Mouse (Mus musculus): ENCODE measurements around the gene Atrnl1.

Gene Atrnl1

DNA sequence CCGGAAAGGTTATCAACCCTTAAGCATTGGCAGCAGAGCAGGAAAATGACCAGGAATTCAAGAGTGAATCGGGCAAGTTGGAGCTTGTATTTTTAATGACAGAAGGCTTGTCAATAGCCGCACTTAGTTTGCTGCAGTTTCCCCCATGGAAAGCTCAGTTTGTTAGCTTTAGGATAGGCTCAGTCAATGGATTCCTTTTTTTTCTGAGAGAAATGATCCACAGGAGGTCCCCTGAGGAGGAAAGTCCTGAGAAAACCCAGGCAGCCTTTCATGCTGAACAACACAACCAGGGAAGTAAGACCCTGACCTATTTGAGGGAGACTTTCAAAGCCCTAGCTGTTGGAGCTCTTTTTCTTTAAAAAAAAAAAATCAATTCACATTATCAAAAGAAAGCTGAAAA, 350.5 kb downstream of the Atrnl1 start:
- DNase-seq (ENCODE audit: low read depth, low spot score), result no peak

DNA sequence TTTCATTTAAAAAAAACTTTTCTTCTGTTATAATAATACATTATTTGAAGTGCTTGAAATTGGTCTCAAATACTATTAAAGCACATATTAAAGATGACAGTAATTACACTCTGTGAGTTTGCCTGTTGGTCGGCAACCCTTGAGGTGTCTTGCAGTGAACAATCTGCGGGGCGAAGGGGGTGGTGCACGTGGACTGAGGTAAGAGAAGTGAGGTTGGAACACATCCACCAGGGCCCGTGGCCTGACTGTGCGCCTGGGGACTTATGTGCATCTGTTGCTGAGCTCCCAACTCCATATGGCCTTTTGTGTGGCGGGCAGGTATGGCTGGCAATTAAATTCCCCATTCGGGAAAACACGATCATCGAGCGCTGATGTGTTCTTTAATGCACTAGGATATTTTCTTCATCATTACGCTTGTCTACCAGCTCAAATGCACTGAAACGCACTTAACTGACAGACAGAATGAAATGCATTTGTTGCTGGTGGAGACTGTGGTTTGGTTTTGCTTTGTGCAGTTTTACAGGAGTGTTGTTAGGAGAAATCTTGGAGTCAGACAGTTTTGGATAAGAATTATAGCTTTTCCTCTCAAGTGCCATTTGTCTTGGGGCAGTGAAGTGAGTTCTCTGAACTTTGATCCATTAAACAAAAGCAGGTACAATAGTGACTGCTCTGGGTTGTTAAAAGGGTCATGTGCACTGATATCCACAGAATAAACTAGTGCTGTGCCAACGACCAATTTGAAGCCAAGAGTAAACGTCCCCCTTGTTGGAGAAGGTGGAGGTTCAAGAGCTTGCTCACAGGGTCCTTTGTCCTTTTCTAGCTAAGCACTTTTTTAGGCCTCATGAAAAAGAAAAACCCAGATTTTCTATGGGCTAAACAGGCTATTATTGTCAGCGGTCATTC, 351.2 kb downstream of the Atrnl1 start:
- no peak for DNase-seq (ENCODE audit: low read depth, low spot score)

DNA sequence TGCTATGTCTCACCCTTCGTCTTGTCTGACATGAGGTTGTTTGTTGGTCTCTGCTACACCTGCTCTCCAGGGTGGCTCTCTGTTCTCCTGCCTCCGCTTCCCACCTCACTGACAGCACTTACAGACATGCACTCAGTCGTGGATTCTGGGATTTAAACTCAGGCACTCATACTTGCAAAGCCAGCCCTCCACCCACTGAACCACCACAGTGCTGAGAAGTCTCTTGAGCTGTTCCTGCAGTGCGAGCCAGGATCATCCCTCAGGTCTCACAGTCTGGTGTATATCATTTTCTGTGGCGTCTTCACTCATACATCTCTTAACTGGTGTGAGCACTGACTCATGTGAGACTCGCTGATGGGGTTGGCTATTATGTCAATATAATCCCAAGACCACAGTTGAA, 353.0 kb downstream of the Atrnl1 start:
- DNase-seq (ENCODE audit: low read depth, low spot score), result no peak

GRCm38 (mm10) chr19:57969766-57970165, 358.9 kb downstream of the Atrnl1 start:
- no peak for DNase-seq (ENCODE audit: low read depth, low spot score)

DNA sequence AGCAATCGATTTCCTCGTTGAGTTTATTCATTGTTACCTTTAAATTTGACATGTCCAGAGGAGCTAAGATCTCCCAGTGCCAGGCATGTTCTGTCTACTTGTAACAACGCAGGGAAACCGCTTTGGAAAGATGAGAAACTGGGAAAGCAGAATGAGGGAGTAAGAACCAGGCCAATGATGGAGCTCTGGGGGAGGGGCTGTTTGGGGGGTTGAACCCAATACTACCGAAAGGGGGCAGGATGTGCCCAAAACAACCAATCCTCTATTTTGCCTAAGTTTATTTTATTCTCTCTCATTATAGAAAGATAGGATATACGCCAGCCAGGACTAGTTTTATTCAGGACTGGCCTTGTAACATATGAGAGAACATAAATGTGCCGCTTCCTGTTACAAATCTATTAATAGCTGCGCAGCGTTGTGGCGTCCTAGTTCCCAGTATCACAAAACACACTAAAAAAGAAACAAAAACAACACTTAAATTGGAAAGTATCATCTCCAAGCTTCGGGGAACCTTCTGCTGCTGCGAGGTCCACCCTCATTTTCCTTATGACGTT, 359.6 kb downstream of the Atrnl1 start:
- peak; percentile 12 for DNase-seq (ENCODE audit: low read depth, low spot score)

- no peak for DNase-seq (ENCODE audit: low read depth, low spot score)
Measured at GRCm38 (mm10) chr19:57975201-57975600, 364.4 kb downstream of the Atrnl1 start.

GRCm38 (mm10) chr19:57985918-57986900, 375.4 kb downstream of the Atrnl1 start:
- DNase-seq (ENCODE audit: low read depth, low spot score), result no peak

DNA sequence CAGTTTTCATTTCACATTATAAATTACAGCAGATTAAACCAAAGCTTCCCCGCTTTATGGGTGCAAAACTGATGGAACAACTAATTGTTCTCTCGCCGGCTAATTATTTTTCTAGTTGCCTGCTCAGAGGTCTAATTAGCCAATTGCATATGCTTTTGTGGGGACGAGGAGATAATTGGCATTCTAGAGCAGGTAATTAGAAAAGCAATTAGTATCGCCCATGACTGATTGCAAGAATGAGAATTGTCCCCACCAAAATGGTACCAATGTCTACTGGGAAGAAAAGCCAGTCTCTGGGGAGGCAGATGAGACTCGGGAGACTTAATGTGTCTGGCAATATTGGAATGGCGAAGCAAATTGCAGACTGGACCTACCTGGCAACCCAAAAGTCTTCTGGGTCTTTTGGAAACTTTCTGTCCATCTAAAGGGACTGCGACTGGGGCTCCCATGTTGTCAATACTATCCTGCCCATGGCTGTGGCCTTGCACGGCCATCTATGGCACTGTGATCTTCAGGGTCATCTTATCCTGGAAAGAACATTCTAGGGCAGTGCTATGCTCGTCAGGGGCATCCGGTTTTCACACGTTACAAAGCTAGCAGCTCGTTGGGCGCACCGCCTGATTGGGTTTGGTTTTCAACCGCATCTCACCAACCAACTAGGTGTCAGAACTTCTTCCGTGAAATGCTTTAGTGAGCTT, 377.0 kb downstream of the Atrnl1 start:
- DNase-seq (ENCODE audit: low read depth, low spot score), result no peak

- DNase-seq (ENCODE audit: low read depth, low spot score), result no peak
Measured at GRCm38 (mm10) chr19:57988559-57989093, 377.8 kb downstream of the Atrnl1 start.

DNA sequence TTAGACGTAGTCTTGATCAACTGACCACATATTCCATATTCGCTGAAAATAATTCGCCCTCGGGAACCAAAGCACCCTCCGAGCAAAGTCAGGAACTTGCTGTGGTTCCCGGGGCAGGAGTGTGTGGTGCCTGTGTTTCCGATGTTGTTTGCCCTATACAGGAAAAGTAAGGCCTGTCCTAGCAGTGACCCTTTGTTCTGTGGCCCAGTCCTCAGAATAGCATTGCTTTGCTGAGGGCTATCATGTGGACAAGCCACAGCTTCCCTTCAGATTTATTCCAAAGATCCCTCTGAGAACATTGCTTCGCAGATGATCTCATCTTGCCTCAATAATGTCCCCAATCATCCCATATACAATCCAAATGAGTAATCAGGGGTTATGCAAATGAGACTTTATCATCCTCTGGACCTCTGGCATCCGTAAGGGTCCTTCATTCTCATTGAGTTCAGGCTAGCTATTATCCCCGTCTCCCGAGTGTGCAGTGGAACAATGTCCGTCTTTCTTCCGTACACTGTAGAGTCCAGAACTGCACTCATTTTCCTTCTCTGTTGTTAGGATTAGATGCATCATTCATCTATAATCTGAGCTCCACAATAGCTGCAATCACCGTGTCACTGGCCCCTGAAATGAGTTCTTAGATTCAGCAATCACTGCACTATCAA, 380.4 kb downstream of the Atrnl1 start:
- no peak for DNase-seq (ENCODE audit: low read depth, low spot score)

DNA sequence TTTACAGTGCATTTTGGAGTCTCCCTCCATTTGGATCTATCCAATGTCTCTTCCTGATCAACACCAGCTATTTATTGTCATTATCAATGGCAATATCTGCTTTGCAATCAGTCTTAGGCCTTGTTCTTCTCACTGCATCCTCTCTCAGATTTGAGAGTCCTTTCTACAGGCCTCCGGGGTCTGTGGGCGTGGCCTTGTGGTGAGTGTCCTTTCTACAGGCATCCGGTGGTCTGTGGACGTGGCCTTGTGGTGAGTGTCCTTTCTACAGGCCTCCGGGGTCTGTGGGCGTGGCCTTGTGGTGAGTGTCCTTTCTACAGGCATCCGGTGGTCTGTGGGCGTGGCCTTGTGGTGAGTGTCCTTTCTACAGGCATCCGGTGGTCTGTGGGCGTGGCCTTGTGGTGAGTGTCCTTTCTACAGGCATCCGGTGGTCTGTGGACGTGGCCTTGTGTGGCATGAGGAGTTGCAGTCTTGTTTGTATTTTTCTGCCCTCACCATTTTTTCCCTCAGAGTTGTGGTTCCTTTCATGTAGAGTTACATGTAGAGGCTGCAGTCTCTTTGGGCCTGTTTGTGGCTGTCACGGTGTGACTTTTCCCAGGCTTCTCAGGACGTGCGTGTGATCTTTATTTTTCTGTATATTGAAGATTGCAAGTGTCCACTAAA, 383.5 kb downstream of the Atrnl1 start:
- peak; percentile 22 for DNase-seq (ENCODE audit: low read depth, low spot score)

DNA sequence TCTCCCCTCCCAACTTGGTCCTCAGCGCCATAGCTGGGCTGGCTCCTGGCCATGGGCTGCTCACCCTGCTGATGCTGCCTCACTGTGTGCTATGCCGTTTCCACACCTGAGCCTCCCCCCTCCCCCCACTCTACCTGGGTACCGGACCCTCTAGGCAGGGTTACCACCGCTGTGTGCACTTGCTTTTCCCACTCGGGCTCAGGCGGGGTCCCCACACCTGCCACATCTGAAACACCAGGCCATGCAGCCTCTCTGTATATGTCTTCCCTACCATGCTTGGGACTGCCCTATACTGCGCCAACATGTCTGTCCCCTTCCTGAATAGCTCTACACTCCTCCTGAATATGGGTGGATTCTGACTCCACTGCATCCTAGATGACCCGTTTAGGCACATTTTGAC, 384.2 kb downstream of the Atrnl1 start:
- DNase-seq (ENCODE audit: low read depth, low spot score), result peak; percentile 4

- peak; percentile 18 for DNase-seq (ENCODE audit: low read depth, low spot score)
Measured at GRCm38 (mm10) chr19:57997961-57998360, 387.1 kb downstream of the Atrnl1 start.

DNA sequence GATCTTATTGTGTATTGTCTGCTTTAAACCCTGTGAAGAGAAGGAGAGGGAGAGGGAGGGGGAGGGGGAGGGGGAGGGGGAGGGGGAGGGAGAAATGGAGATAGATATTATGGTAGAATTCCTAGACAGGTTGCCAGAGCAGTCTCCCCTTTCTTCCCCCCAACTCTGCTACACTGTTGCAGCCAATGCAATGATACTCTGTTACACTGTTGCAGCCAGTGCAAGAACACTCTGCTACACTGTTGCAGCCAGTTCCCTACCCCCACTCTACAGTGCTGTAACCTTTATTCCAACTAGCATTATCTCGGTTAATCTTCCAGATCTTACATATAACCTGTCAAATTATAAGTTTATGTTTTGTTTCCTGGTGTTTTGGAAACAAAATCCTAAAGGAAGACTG, 400.8 kb downstream of the Atrnl1 start:
- no peak for DNase-seq (ENCODE audit: low read depth, low spot score)

DNA sequence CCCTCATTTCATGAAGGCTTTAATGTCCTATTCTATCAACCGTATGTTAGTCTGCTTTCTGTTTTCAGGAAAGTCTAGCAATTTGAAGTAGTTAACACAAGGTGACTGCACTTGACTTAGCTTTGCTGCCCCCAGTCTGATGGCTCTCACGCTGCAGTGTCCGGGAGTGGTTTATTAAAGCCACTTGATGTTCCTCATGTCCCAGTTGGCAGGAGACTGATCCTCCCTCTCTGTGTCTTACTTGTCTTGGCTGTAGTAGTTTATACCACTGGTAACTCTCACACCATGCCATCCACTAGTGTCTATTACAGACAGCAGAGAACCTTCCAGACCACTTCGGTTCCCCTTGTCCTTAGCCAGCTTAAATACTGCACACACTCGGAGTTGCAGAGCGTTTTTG, 404.9 kb downstream of the Atrnl1 start:
- DNase-seq (ENCODE audit: low read depth, low spot score), result no peak

DNA sequence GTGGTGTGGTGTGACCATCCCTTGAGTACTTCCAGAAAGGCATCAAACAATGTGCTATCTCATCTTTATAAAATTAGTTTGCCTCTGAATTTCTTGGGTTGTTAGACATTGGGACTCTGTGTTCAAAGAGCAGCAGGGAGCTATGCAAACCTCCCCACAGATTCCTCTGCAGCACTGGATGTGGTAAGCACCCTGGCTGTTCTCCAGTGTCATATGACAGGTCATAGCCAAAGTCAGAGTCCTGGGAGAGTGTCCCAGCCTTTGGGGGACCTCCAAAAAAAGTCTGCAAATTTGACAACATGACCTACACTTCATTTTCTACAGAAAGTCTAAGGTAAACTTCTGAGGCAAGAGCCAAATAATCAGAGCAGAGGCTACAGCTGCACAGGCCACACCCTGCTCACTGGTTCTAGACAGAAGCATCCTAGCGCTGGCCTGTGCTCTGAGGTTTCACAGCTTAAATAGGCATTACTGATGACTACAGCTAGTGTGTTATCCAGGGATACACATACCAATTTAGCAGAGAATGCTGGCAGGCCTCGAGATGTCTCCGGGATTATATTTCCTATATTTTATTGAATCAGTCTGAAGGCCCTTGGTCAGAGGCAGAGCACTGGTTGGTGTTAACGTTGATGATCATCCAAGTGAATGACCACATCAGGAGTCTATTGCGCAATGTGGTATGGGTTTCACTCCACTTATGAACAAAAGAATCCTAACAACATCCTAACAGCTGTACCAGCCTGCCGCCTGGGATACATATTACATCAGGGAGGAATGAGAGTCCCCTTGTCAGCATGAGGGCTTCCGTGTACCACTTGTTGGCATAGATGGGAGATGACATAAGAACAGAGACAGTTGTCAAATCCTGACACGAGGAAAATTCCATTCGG, 406.0 kb downstream of the Atrnl1 start:
- DNase-seq (ENCODE audit: low read depth, low spot score), result no peak

- no peak for DNase-seq (ENCODE audit: low read depth, low spot score)
Measured at GRCm38 (mm10) chr19:58017468-58017867, 406.6 kb downstream of the Atrnl1 start.

- no peak for DNase-seq (ENCODE audit: low read depth, low spot score)
Measured at GRCm38 (mm10) chr19:58018698-58019097, 407.9 kb downstream of the Atrnl1 start.

Measured in CD4-positive helper T cell, adult 2 months (primary cell).